Mouse (Mus musculus) midbrain, embryonic 16.5 days (tissue): ENCODE results near the gene Anapc16. TPM values are rescaled to one million over a fixed set of nuclear protein-coding genes. Genes with fewer than 3 reads are reported as not detected.
A peak's percentile ranks its signal among the peaks of the same experiment; 100 is the strongest.

Experiments
- ATAC-seq: fragments of 200-750 bp; cut with Nextera tagmentation; 2 replicates; pipeline ENCODE4 v1.8.0; 2017; ENCODE audit warnings: moderate TSS enrichment
- H3K27ac ChIP-seq: fragments of 300-500 bp; sonication (generic); 2 replicates; pipeline ENCODE4 v1.5.1; 2014; ENCODE audit warnings: mild to moderate bottlenecking, low read length, mixed read lengths
- H3K27me3 ChIP-seq: fragments of 300-500 bp; sonication (generic); 2 replicates; pipeline ENCODE4 v1.6.1; 2014; ENCODE audit warnings: low read depth, low read length, mixed read lengths; ENCODE audit not compliant: control insufficient read depth, insufficient read depth
- H3K36me3 ChIP-seq: fragments of 300-500 bp; sonication (generic); 2 replicates; pipeline ENCODE4 v1.6.1; 2014; ENCODE audit warnings: mild to moderate bottlenecking, low read length, moderate library complexity, mixed read lengths; ENCODE audit not compliant: control insufficient read depth, insufficient read depth
- H3K4me1 ChIP-seq: fragments of 300-500 bp; sonication (generic); 2 replicates; pipeline ENCODE4 v1.6.1; 2014; ENCODE audit warnings: mild to moderate bottlenecking, low read length, mixed read lengths; ENCODE audit not compliant: control insufficient read depth, insufficient read depth
- H3K4me2 ChIP-seq: fragments of 300-500 bp; sonication (generic); 2 replicates; pipeline ENCODE4 v1.6.1; 2014; ENCODE audit warnings: mild to moderate bottlenecking, low read length, mixed read lengths
- H3K4me3 ChIP-seq: fragments of 300-500 bp; sonication (generic); 2 replicates; pipeline ENCODE4 v1.5.1; 2014; ENCODE audit warnings: low read depth, mild to moderate bottlenecking, low read length, moderate library complexity, mixed read lengths
- H3K9ac ChIP-seq: fragments of 300-500 bp; sonication (generic); 2 replicates; pipeline ENCODE4 v1.6.1; 2014; ENCODE audit warnings: low read depth, low read length, mixed read lengths
- H3K9me3 ChIP-seq: fragments of 300-500 bp; sonication (generic); replicated peaks from 2 replicates; pipeline ENCODE4 v1.6.1; 2014; ENCODE audit warnings: mild to moderate bottlenecking, low read length, mixed read lengths; ENCODE audit not compliant: control insufficient read depth, poor library complexity, severe bottlenecking
- WGBS: fragments of 180-500 bp; shearing (Covaris S2); extraction: QIAGEN DNeasy Blood & Tissue Kit; methylation state at CpG from one replicate; pipeline ENCODE4 v1.1.7; 2014; 5-methylcytosine and 5-hydroxymethylcytosine counted together
- polyA plus RNA-seq: library from polyadenylated mRNA; unstranded; fragments of >200 nt; fragmentation: Nextera tagmentation; extraction: Ambion mirVana; gene quantifications from 2 replicates; pipeline ENCODE4 v1.2.1, GENCODE M21; 2015

The Anapc16 gene
- polyA plus RNA-seq, 1 experiment from 2014 or later: 98.9 TPM

DNA sequence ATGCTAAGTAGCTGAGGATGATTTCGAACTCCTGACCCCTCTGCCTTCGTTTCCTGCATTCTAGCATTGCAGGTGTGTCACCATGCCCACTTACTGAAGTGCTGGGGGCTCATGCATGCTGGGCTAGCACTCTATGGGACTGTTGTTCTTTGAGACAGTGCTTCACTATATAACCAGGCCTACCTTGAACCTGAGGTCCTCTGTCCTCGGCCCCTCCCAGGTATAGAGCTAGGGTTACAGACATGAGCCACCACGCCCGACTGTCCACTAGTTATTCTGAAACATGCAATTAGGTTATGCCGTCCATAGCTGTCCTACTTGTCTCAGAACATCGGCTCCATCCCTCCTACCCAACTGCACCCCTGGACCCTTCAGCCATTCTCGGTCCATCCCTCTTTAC is 31.1 kb downstream of the Anapc16 start:
- Histone ChIP-seq H3K36me3 (no peaks in the 10 kb centered on the region), H3K4me1 (peaks cover 17% of the 10 kb centered on the region), H3K27me3 (no peaks in the 10 kb centered on the region), H3K4me2 (no peak overlapping the region), H3K9ac (no peak overlapping the region), H3K4me3 (no peak overlapping the region), H3K9me3 (no peaks in the 10 kb centered on the region), H3K27ac (no peak overlapping the region)
- WGBS: 93% methylated on average over 8 of the region's 8 CpGs
- no peak for ATAC-seq

DNA sequence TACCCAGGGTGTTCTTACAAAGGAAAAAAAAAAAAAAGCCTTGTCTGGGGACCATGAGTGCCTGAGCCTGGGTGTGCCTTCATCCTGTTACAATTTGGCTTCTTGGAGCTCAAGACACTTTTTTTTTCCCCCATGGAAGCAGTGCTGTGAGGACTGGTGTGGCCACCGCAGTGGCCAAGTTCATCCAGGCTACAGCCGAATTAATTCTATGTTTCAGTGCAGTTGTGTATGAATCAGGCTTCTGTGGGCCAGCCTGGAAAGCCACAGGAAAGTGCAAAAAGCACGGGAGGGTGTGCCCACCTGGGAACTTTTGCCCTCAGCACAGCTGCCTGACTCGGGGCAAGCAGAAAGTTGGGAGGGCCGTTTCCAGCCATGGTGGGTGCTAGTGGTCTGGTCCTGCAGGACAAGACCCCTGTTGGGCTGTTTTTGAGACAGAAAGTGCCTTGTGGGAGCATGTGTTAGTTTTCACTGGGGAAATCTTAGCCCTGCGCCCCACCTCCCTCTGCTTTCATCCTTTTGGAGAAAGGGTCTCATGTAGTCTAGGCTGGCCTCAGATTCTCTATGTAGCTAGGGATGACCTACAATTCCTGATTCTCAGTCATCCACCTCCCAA is 32.4 kb downstream of the Anapc16 start:
- no peaks in the 10 kb centered on the region for H3K36me3 ChIP-seq
- H3K9me3 ChIP-seq: no peaks in the 10 kb centered on the region
- peak overlapping the region; percentile 70 for H3K4me3 ChIP-seq
- H3K27me3 ChIP-seq: no peaks in the 10 kb centered on the region
- peak overlapping the region; percentile 80 for H3K4me2 ChIP-seq
- H3K27ac ChIP-seq: peak overlapping the region; percentile 98
- WGBS: 31% methylated on average over 6 of the region's 6 CpGs
- H3K4me1 ChIP-seq: peaks cover 17% of the 10 kb centered on the region
- ATAC-seq: peak; percentile 8; the same call in 1 of the 2 replicates
- H3K9ac ChIP-seq: peak overlapping the region; percentile 97

DNA sequence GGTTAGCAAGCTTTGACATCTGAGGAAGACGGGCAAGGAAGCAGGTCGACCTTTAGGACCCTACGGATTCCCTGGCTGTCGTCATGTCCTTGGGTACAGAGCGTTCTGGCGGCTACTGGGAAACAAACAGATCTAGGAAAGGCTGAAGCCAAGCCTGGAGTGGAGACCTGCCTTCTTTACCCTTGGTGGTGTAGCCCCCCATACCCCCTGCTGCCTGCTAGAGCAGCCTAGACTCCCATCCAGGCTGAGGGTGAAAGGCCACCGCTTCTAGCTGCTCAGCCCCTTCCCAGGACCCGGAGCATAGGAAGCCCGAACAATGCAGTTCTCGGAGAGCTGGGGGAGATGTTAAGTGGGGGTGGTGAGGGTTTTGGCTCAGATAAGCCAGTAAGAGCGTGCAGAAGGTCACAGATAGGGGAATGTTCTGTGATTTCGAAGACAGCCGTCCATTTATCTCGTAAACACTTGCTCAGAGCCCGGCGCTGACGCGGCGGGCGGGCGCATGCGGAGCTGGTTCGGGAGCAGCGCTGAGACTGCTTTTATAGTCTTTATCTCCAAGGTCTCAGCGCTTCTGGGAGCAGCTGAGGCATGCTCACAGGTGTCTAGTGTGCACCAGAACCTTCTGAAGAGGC is 33.0 kb downstream of the Anapc16 start:
- H3K4me3 ChIP-seq: peak overlapping the region; percentile 70
- under 1% methylated on average over 25 of the region's 25 CpGs for WGBS
- peak; percentile 77 for ATAC-seq

DNA sequence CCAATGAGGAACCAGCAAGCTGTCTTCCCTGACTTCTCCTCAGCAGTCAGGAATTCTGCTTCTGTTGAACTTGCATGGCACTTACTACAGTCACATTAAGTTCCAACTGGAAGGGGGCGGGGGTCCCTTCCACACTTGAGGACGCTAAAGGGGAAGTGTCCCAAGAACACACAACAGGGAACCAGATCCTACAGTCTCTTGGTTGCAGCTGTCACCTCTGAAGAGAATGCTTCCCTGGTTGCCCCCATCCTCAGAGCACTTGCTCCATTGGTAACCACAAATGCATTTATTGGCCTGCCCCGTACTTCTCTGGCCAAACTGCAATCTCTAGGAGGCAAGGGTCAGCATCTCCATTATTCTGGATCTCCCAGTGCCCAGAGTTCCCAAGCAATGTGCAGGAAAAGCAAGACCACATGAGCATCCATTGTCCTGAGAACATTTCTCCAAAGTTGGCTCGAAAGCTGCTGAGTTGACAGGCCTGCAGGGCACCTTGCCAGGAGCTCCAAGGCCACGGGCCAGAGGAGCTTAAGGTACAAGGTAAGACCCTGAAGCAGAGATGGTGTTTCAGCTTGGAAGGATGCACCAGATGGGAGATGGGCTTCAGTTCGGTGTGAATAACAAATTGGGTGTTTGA is 35.5 kb downstream of the Anapc16 start:
- no peak overlapping the region for H3K9ac ChIP-seq
- no peak overlapping the region for H3K4me3 ChIP-seq
- H3K9me3 ChIP-seq: no peaks in the 10 kb centered on the region
- H3K36me3 ChIP-seq: no peaks in the 10 kb centered on the region
- ATAC-seq: no peak
- 83% methylated on average over 6 of the region's 6 CpGs for WGBS
- H3K27me3 ChIP-seq: no peaks in the 10 kb centered on the region
- H3K4me1 ChIP-seq: peaks cover 17% of the 10 kb centered on the region
- H3K4me2 ChIP-seq: no peak overlapping the region
- no peak overlapping the region for H3K27ac ChIP-seq

More for the DNA sequence above, 33.0 kb downstream of the Anapc16 start:
- Histone ChIP-seq H3K4me1 (peaks cover 19% of the 10 kb centered on the region), H3K9ac (peak overlapping the region; percentile 97), H3K9me3 (no peaks in the 10 kb centered on the region), H3K36me3 (no peaks in the 10 kb centered on the region), H3K27me3 (no peaks in the 10 kb centered on the region), H3K4me2 (peak overlapping the region; percentile 80), H3K27ac (peak overlapping the region; percentile 98)

GRCm38 (mm10) chr10:59966743-59967142 is 36.2 kb downstream of the Anapc16 start:
- Histone ChIP-seq H3K9me3 (no peaks in the 10 kb centered on the region), H3K9ac (no peak overlapping the region), H3K27me3 (no peaks in the 10 kb centered on the region), H3K36me3 (no peaks in the 10 kb centered on the region), H3K4me1 (peaks cover 17% of the 10 kb centered on the region), H3K4me2 (no peak overlapping the region), H3K27ac (no peak overlapping the region), H3K4me3 (no peak overlapping the region)
- WGBS: 92% methylated on average over 6 of the region's 6 CpGs
- no peak for ATAC-seq

GRCm38 (mm10) chr10:59965788-59966187 is 37.1 kb downstream of the Anapc16 start:
- Histone ChIP-seq H3K4me3 (no peak overlapping the region), H3K36me3 (no peaks in the 10 kb centered on the region), H3K4me1 (peaks cover 14% of the 10 kb centered on the region), H3K4me2 (no peak overlapping the region), H3K27me3 (no peaks in the 10 kb centered on the region), H3K27ac (no peak overlapping the region), H3K9me3 (no peaks in the 10 kb centered on the region), H3K9ac (no peak overlapping the region)
- 73% methylated on average over 8 of the region's 8 CpGs for WGBS
- ATAC-seq: no peak

- H3K4me2 ChIP-seq: no peak overlapping the region
- no peaks in the 10 kb centered on the region for H3K36me3 ChIP-seq
- H3K9me3 ChIP-seq: no peaks in the 10 kb centered on the region
- WGBS: 28% methylated on average over 9 of the region's 9 CpGs
- peaks cover 9% of the 10 kb centered on the region for H3K4me1 ChIP-seq
- no peak overlapping the region for H3K9ac ChIP-seq
- no peak overlapping the region for H3K27ac ChIP-seq
- ATAC-seq: no peak
- H3K4me3 ChIP-seq: no peak overlapping the region
- H3K27me3 ChIP-seq: no peaks in the 10 kb centered on the region
Observed at GRCm38 (mm10) chr10:59965362-59965695, 37.6 kb downstream of the Anapc16 start.

DNA sequence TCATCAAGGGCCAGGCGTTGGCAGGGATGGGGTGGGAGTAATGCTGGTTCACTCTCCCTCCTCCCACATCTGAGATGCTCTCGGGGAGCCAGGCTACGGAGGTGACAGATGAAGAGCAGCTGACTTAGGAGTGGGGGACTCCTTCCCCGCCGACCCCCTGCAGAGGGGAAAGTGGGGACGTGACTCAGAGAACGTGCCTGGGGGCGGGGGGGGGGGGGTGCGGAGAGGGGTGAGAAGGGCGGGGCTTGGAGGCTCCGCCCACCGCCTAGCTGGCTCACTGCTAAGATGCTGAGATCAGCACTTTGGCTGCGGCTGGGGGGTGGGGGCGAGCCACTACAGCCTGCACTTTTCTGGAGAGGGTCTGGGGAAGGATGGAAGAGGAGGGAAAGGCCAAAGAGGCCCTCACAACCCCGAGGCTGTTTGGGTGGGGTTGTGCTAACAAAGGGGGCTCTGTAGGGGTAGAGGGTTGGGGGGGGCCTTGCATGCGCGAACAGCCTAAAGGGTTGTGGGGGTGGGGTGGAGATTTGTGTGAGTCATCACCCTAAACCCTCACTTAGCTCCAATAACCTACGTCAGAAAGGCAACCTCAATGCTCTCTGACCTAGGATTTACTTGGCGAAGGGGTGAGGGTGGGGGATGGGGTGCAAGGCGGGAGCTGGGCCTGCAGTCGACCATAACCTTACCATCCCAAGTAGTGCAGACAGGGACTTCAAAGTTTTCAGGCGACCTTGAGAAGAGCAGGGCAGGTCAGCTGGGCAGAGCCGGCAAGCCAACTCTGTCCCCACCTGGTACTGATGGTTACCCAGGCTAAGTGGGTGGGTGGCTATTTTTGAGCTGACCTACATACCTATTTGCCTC is 38.2 kb downstream of the Anapc16 start:
- Histone ChIP-seq H3K9ac (0 out of 2 replicates have a peak overlapping the region, but pooled peaks have one; percentile 45), H3K27me3 (no peaks in the 10 kb centered on the region), H3K4me1 (peaks cover 8% of the 10 kb centered on the region), H3K4me3 (0 out of 2 replicates have a peak overlapping the region, but pooled peaks have one; percentile 3), H3K9me3 (no peaks in the 10 kb centered on the region), H3K27ac (peak overlapping the region; percentile 8; the same call in 1 of the 2 replicates), H3K4me2 (peak overlapping the region; percentile 45), H3K36me3 (no peaks in the 10 kb centered on the region)
- 0 out of 2 replicates have a peak, but pooled peaks have one; percentile 33 for ATAC-seq
- 6% methylated on average over 17 of the region's 23 CpGs for WGBS
